Mouse (Mus musculus) cerebellum, postnatal 36 days (tissue): Measurements from ENCODE around the gene Sh3rf1.

ENCODE experiments used
- DNase-seq, 2 experiments: peaks; one replicate each; pipeline ENCODE4 v3.0.0; 2021 to 2022; ENCODE audit warnings: mixed read lengths in 2 of 2

Gene Sh3rf1

GRCm38 (mm10) chr8:61224380-61225092, 864 bp downstream of the Sh3rf1 start:
- peak; percentile 20 to 30 for DNase-seq

- no peak for DNase-seq
Measured at GRCm38 (mm10) chr8:61225581-61226395, 2.1 kb downstream of the Sh3rf1 start.

GRCm38 (mm10) chr8:61226632-61227031, 3.0 kb downstream of the Sh3rf1 start:
- DNase-seq, result no peak

GRCm38 (mm10) chr8:61228678-61229077, 5.0 kb downstream of the Sh3rf1 start:
- DNase-seq, result no peak

- no peak for DNase-seq
Measured at GRCm38 (mm10) chr8:61229511-61230195, 6.0 kb downstream of the Sh3rf1 start.

GRCm38 (mm10) chr8:61230881-61231755, 7.4 kb downstream of the Sh3rf1 start:
- no peak for DNase-seq

- no peak for DNase-seq
Measured at GRCm38 (mm10) chr8:61235499-61235898, 11.8 kb downstream of the Sh3rf1 start.

GRCm38 (mm10) chr8:61236506-61237268, 13.0 kb downstream of the Sh3rf1 start:
- no peak for DNase-seq

GRCm38 (mm10) chr8:61239576-61239975, 15.9 kb downstream of the Sh3rf1 start:
- DNase-seq, result no peak

GRCm38 (mm10) chr8:61241229-61241628, 17.6 kb downstream of the Sh3rf1 start:
- DNase-seq, result no peak

- DNase-seq, result no peak
Measured at GRCm38 (mm10) chr8:61242896-61243295, 19.2 kb downstream of the Sh3rf1 start.

GRCm38 (mm10) chr8:61243491-61243890, 19.8 kb downstream of the Sh3rf1 start:
- DNase-seq, result no peak

- no peak for DNase-seq
Measured at GRCm38 (mm10) chr8:61244157-61244556, 20.5 kb downstream of the Sh3rf1 start.

- no peak for DNase-seq
Measured at GRCm38 (mm10) chr8:61247270-61248025, 23.8 kb downstream of the Sh3rf1 start.

- no peak for DNase-seq
Measured at GRCm38 (mm10) chr8:61249511-61249910, 25.8 kb downstream of the Sh3rf1 start.

- DNase-seq, result no peak
Measured at GRCm38 (mm10) chr8:61254196-61254595, 30.5 kb downstream of the Sh3rf1 start.

GRCm38 (mm10) chr8:61258828-61259227, 35.2 kb downstream of the Sh3rf1 start:
- peak; percentile 3 to 10 for DNase-seq

GRCm38 (mm10) chr8:61259526-61259925, 35.9 kb downstream of the Sh3rf1 start:
- peak; percentile 27 to 41 for DNase-seq

GRCm38 (mm10) chr8:61260530-61260929, 36.9 kb downstream of the Sh3rf1 start:
- no peak for DNase-seq

GRCm38 (mm10) chr8:61261374-61261773, 37.7 kb downstream of the Sh3rf1 start:
- no peak for DNase-seq

GRCm38 (mm10) chr8:61263691-61264090, 40.0 kb downstream of the Sh3rf1 start:
- DNase-seq, result no peak
